In the genomic region with DNA sequence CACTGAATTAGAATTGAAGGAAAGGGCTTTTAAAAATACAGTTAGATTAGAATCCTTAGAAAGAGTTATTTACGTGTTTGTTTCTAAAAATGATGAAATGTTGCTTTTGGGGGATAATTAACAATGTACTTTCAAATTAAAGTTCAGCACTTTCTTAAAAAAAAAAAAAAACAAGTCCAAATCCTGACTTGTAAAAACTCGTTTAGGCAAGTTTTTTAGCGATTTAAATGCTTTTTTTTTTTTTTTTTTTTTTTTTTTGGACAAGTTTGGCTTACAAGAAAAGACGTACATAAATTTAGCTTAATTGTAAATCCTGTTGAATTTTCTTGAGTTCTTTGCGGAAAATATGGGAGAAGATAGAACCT, we compare ENCODE assay signal across 9 mouse cellular contexts. TPM values are rescaled to one million over a fixed set of nuclear protein-coding genes. Genes with fewer than 3 reads are reported as not detected.
A peak's percentile ranks its signal among the peaks of the same experiment; 100 is the strongest.
DNase-seq lines count a peak whose midpoint lies in the region; ATAC-seq and TF ChIP-seq lines count a peak whose summit lies in the region.
"Had no signal": no experiment of that assay in that cellular context is flagged by ENCODE, and none has a peak within 500 bp of the region (broad histone marks: within the 10 kb centered on the region; RNA-seq: fewer than 3 reads in every experiment).

No protein-coding gene starts in this region.

- no peaks in the 10 kb centered on the region for H3K27me3 ChIP-seq in kidney, adult 2 months (replicated peaks; ENCODE audit: control insufficient read depth, insufficient read depth, low read length)
- no peaks in the 10 kb centered on the region for H3K27me3 ChIP-seq in hindbrain, embryonic 13.5 days
- no peaks in the 10 kb centered on the region for H3K27me3 ChIP-seq in midbrain, embryonic 11.5 days (ENCODE audit: control insufficient read depth, insufficient read depth, low read length)
- no peaks in the 10 kb centered on the region for H3K27me3 ChIP-seq in thymus, adult 2 months (ENCODE audit: control insufficient read depth, insufficient read depth, low read length)
- H3K27me3 ChIP-seq: Patski had no signal

- no peak for TF ChIP-seq POLR2A in kidney, adult 2 months (IDR thresholded peaks at IDR 0.05; ENCODE audit: low read depth, low read length)
- no peak for TF ChIP-seq POLR2A in bone marrow macrophage, adult 2 months (IDR thresholded peaks at IDR 0.05; ENCODE audit: borderline replicate concordance, low read depth, low read length)
- TF ChIP-seq POLR2A in thymus, adult 2 months (IDR thresholded peaks at IDR 0.05; ENCODE audit: control insufficient read depth, extremely low read depth, insufficient read depth, low read length, poor library complexity) = no peak

- no peaks in the 10 kb centered on the region for H3K9me3 ChIP-seq in hindbrain, embryonic 13.5 days
- no peaks in the 10 kb centered on the region for H3K9me3 ChIP-seq in midbrain, embryonic 11.5 days (ENCODE audit: control insufficient read depth, low read length)

- H3K4me1 ChIP-seq in kidney, adult 2 months (ENCODE audit: control insufficient read depth, insufficient read depth, low read length) = peaks cover 3% of the 10 kb centered on the region; the same call in 1 of the 2 replicates
- H3K4me1 ChIP-seq in bone marrow macrophage, adult 2 months (ENCODE audit: control insufficient read depth, insufficient read depth, low read length) = peaks cover 7% of the 10 kb centered on the region
- peaks cover 30% of the 10 kb centered on the region for H3K4me1 ChIP-seq in hindbrain, embryonic 13.5 days (replicated peaks)
- peaks cover 5% of the 10 kb centered on the region; the same call in 1 of the 2 replicates for H3K4me1 ChIP-seq in midbrain, embryonic 11.5 days (ENCODE audit: control insufficient read depth, insufficient read depth, low read length)
- H3K4me1 ChIP-seq in thymus, adult 2 months (replicated peaks; ENCODE audit: control insufficient read depth, insufficient read depth, low read length) = no peaks in the 10 kb centered on the region

- H3K4me3 ChIP-seq in kidney, adult 2 months (ENCODE audit: insufficient read depth, low read depth, low read length) = peak overlapping the region; percentile 96; the same call in 1 of the 2 replicates
- H3K4me3 ChIP-seq in bone marrow macrophage, adult 2 months (ENCODE audit: insufficient read depth, low read length) = peak overlapping the region; percentile 65; the same call in 1 of the 2 replicates
- H3K4me3 ChIP-seq in hindbrain, embryonic 13.5 days = peak overlapping the region; percentile 68
- peak overlapping the region; percentile 78 for H3K4me3 ChIP-seq in midbrain, embryonic 11.5 days (ENCODE audit: low read depth, low read length)
- no peak overlapping the region for H3K4me3 ChIP-seq in thymus, adult 2 months (ENCODE audit: control insufficient read depth, insufficient read depth, low read length)

- DNase-seq in kidney, adult 2 months = no peak
- no peak for DNase-seq in kidney, postnatal 4 days
- DNase-seq in midbrain, embryonic 11.5 days (ENCODE audit: low spot score, missing footprints) = no peak
- DNase-seq in adrenal gland, postnatal 36 days = no peak
- DNase-seq in frontal cortex, postnatal 25 days (ENCODE audit: low spot score in 2 of 2) = no peak
- DNase-seq in thymus, adult 2 months = no peak

- no peak for ATAC-seq in hindbrain, embryonic 13.5 days (ENCODE audit: low FRiP score)
- ATAC-seq in midbrain, embryonic 11.5 days (ENCODE audit: low FRiP score) = no peak

- no peak overlapping the region for H3K27ac ChIP-seq in kidney, adult 2 months (ENCODE audit: insufficient read depth, low read depth, low read length)
- no peak overlapping the region for H3K27ac ChIP-seq in bone marrow macrophage, adult 2 months (ENCODE audit: insufficient read depth, low read depth, low read length)
- no peak overlapping the region for H3K27ac ChIP-seq in hindbrain, embryonic 13.5 days
- no peak overlapping the region for H3K27ac ChIP-seq in midbrain, embryonic 11.5 days (ENCODE audit: low read depth, low read length)
- H3K27ac ChIP-seq in thymus, adult 2 months (ENCODE audit: control insufficient read depth, insufficient read depth, low read length) = no peak overlapping the region

- 7% methylated on average over 5 of the region's 5 CpGs for WGBS in kidney, adult 2 months
- 28% methylated on average over 5 of the region's 5 CpGs for WGBS in hindbrain, embryonic 13.5 days
- WGBS in midbrain, embryonic 11.5 days = 26% methylated on average over 5 of the region's 5 CpGs
- WGBS in thymus, adult 2 months = 8% methylated on average over 5 of the region's 5 CpGs

- peak overlapping the region; percentile 64 for H3K4me2 ChIP-seq in hindbrain, embryonic 13.5 days
- H3K4me2 ChIP-seq in midbrain, embryonic 11.5 days = peak overlapping the region; percentile 57

- peak overlapping the region; percentile 85; the same call in 1 of the 2 replicates for H3K9ac ChIP-seq in hindbrain, embryonic 13.5 days
- H3K9ac ChIP-seq in midbrain, embryonic 11.5 days (ENCODE audit: low read length) = no peak overlapping the region; the same call in 1 of the 2 replicates

- H3K36me3 ChIP-seq in kidney, adult 2 months (ENCODE audit: control insufficient read depth, insufficient read depth, low read length) = no peaks in the 10 kb centered on the region
- H3K36me3 ChIP-seq in hindbrain, embryonic 13.5 days = no peaks in the 10 kb centered on the region
- H3K36me3 ChIP-seq in midbrain, embryonic 11.5 days (ENCODE audit: control insufficient read depth, insufficient read depth, low read length) = no peaks in the 10 kb centered on the region
- H3K36me3 ChIP-seq in thymus, adult 2 months (ENCODE audit: control insufficient read depth, insufficient read depth, low read length) = no peaks in the 10 kb centered on the region

- no peak for TF ChIP-seq CTCF in kidney, adult 2 months (conservative IDR thresholded peaks at IDR 0.05; ENCODE audit: insufficient read depth, insufficient read length, low read depth, low read length)
- no peak for TF ChIP-seq CTCF in bone marrow macrophage, adult 2 months (IDR thresholded peaks at IDR 0.05; ENCODE audit: low read depth, low read length)
- no peak for TF ChIP-seq CTCF in thymus, adult 2 months (IDR thresholded peaks at IDR 0.05; ENCODE audit: borderline replicate concordance, control insufficient read depth, extremely low read depth, insufficient read depth, low read length, poor library complexity)

RNA-seq across cellular contexts. Expression of a gene that starts 1.5 kb away (rescaled TPM):
- 18.4 and 24.5 TPM in 2 replicates for polyA plus RNA-seq in kidney, adult 2 months (2012; rRNA removed)
- polyA plus RNA-seq in bone marrow macrophage, adult 2 months (2012; ENCODE audit: insufficient read depth, insufficient read length, missing spikeins) = 204 and 243 TPM in 2 replicates
- polyA plus RNA-seq in hindbrain, embryonic 13.5 days (2015; fragmentation: Nextera tagmentation; extraction: Ambion mirVana) = 42.4 and 47.3 TPM in 2 replicates
- 34.7 and 40.4 TPM in 2 replicates for polyA plus RNA-seq in midbrain, embryonic 11.5 days (2014; fragmentation: Nextera tagmentation; extraction: Ambion mirVana)
- 100 to 1,000 TPM; 148 to 156 TPM for total RNA-seq in adrenal gland, postnatal 36 days (2021)
- 48.5 and 64.3 TPM in 2 replicates for polyA plus RNA-seq in thymus, adult 2 months (2012; rRNA removed)

RNA-seq across cellular contexts. Expression of a gene that starts 19.3 kb away (rescaled TPM):
- 572 and 575 TPM in 2 replicates for polyA plus RNA-seq in kidney, adult 2 months (2012; rRNA removed)
- 11.6 and 11.7 TPM in 2 replicates for polyA plus RNA-seq in bone marrow macrophage, adult 2 months (2012; ENCODE audit: insufficient read depth, insufficient read length, missing spikeins)
- polyA plus RNA-seq in hindbrain, embryonic 13.5 days (2015; fragmentation: Nextera tagmentation; extraction: Ambion mirVana) = 161 and 163 TPM in 2 replicates
- 128 and 131 TPM in 2 replicates for polyA plus RNA-seq in midbrain, embryonic 11.5 days (2014; fragmentation: Nextera tagmentation; extraction: Ambion mirVana)
- total RNA-seq in adrenal gland, postnatal 36 days (2021) = 100 to 1,000 TPM; 101 to 135 TPM
- polyA plus RNA-seq in thymus, adult 2 months (2012; rRNA removed) = 152 and 185 TPM in 2 replicates

Comparison
In these comparisons a context has a peak if more than half of its experiments do, and no peak if none do; other contexts are left out.
1. RNA of a gene that starts 19.3 kb away (polyA plus RNA-seq): 572 to 575 TPM in kidney, adult 2 months, 152 to 185 TPM in thymus, adult 2 months, 161 to 163 TPM in hindbrain, embryonic 13.5 days and 128 to 131 TPM in midbrain, embryonic 11.5 days; 11.6 to 11.7 TPM in bone marrow macrophage, adult 2 months; every median in the first group is over 10 times any median in the second.